Mouse (Mus musculus): ENCODE data around the gene Gab1. TPM values are rescaled to one million over a fixed set of nuclear protein-coding genes. Genes with fewer than 3 reads are reported as not detected.

Gene Gab1
- 10 to 100 TPM; 41.2 to 51.1 TPM for total RNA-seq (2021)

DNA sequence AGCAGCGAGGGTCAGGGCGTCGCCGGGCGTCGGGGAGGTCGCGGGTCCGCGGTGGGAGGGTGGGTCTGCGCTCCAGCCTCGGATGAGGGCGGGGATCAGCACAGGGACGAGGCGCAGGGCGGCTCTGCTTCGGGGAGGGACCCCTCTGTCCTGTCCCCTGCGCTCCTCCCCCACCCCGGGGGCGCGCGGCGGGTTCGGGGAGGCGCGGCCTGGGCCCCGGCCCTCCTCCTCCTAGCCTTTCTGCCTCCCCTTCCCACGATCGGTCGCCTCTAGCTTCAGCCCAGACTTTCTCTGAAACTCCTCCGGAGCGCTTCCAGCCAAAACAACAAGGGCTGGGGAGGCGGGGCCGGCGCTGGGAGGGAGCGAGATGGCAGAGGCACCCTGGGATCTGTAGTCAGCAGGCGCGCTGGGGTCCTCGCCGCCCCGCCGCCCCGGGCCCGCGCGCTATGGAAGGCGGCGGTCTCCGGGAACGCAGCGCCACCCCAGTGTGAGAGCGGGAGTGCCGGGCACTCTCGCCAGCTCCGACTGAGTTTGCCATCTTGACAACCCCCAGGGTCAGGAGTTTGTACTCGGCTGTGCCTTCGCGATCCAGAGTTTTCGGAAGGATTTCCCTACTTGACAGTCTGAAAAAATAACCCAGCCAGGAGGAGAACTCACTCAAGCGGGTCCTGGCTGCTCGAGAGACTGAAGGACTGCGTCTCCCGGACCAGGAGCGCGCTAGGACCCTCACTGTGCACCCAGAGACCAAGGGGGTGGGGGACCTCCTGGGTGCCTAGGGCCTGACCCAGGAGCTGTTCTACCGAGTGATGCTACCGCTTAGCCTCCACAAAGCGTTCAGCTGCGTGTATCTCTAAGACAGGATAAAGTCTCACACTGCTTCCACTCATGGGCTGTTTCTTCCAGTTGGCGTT lies at the start of gene Gab1:
Gene Gab1, minus strand, starts transcription at position 324 of the 911 bp plus-strand sequence.
- intact Hi-C loops (cut with DNase I), result no loop called here
- DNase-seq, result peak; percentile 94 to 96

DNA sequence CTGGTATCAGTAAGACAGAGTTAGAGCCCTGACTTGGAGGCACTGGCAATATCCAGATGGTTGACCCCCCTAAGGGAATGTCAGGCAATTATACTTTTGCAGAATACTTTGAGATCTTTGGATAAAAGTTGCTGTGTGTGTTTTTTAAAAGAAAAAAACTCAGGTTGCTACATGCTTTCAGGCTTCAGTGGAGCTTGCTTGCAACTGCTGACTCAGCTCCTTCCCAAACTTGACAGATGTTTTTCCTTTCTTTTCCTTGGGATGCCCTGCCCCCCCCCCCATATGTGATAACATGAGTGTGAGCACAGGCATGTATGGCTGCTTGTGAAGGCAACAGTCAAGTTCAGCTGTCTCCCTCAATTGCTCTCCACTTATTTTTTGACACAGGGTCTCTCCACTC lies 48.5 kb upstream of the Gab1 start:
- no peak for DNase-seq
- intact Hi-C loops (cut with DNase I), result no loop called here

GRCm38 (mm10) chr8:80923794-80924316 lies 43.5 kb upstream of the Gab1 start:
- intact Hi-C loops (cut with DNase I), result loop anchor here (2.0 kb wide), 1 partner anchor 69 kb away; no protein-coding TSS in a partner anchor
- no peak for DNase-seq

- DNase-seq, result peak; percentile 85 to 88
- intact Hi-C loops (cut with DNase I), result loop anchor here (2.0 kb wide), 1 partner anchor 70 kb away; no protein-coding TSS in a partner anchor
Measured at GRCm38 (mm10) chr8:80922642-80923041, 42.3 kb upstream of the Gab1 start.

DNA sequence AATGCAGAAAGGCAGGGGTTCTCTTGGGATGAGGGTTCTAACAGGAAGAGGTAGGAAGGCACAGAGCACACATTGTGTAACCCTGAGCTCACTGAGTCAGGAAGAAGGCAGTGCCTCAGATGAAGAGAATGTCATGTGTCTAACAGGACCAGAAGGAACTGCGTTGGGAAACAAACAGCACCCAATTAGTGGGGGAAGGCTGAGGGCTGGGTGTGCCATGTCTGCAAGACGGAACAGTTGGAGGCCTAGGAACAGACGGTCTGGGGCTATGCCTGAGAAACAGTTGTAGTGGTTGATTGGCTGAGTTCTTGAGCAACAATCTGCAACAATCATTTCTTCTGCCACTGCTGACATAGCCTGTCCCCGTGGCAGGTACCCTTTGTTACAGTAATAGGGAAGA lies 38.8 kb upstream of the Gab1 start:
- DNase-seq, result no peak
- intact Hi-C loops (cut with DNase I), result no loop called here

- intact Hi-C loops (cut with DNase I), result no loop called here
- DNase-seq, result no peak
Measured at GRCm38 (mm10) chr8:80918531-80918930, 38.2 kb upstream of the Gab1 start.

- DNase-seq, result no peak
- intact Hi-C loops (cut with DNase I), result no loop called here
Measured at GRCm38 (mm10) chr8:80916463-80917235, 36.3 kb upstream of the Gab1 start.

- peak; percentile 66 to 68 for DNase-seq
- intact Hi-C loops (cut with DNase I), result no loop called here
Measured at GRCm38 (mm10) chr8:80913016-80913748, 32.9 kb upstream of the Gab1 start.

DNA sequence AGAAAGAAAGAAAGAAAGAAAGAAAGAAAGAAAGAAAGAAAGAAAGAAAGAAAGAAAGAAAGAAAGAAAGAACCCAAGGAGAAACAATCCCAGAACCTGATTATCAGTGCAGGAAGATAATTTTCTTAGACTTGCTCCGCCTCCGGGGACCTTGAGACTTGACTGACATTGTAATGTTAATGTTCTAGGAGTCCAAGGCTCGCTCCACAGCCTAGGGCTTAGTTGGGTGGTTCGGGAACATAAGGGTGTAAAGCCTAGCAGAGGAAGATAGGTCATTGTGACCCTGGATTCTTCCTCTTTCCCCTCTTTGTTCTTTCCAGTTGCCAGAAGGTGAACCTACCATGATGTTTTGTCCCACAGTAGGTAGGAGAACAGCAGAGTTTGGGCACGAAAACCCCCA lies 31.1 kb upstream of the Gab1 start:
- intact Hi-C loops (cut with DNase I), result no loop called here
- DNase-seq, result no peak

GRCm38 (mm10) chr8:80908262-80908907 lies 28.1 kb upstream of the Gab1 start:
- intact Hi-C loops (cut with DNase I), result loop anchor here (5.0 kb wide), 1 partner anchor 44 kb away; no protein-coding TSS in a partner anchor
- DNase-seq, result peak; percentile 34 to 41

- intact Hi-C loops (cut with DNase I), result no loop called here
- DNase-seq, result no peak
Measured at GRCm38 (mm10) chr8:80902354-80902753, 22.0 kb upstream of the Gab1 start.

GRCm38 (mm10) chr8:80899364-80899763 lies 19.0 kb upstream of the Gab1 start:
- intact Hi-C loops (cut with DNase I), result no loop called here
- no peak for DNase-seq

GRCm38 (mm10) chr8:80896026-80896425 lies 15.7 kb upstream of the Gab1 start:
- intact Hi-C loops (cut with DNase I), result loop anchor here (1.0 kb wide), 1 partner anchor 86 kb away; no protein-coding TSS in a partner anchor
- DNase-seq, result no peak

GRCm38 (mm10) chr8:80895397-80895796 lies 15.1 kb upstream of the Gab1 start:
- DNase-seq, result peak; percentile 38 to 45
- intact Hi-C loops (cut with DNase I), result no loop called here

GRCm38 (mm10) chr8:80894528-80894927 lies 14.2 kb upstream of the Gab1 start:
- no peak for DNase-seq
- intact Hi-C loops (cut with DNase I), result no loop called here

- intact Hi-C loops (cut with DNase I), result loop anchor here (1.0 to 5.0 kb wide), 5 partner anchors 12 to 127 kb away; no protein-coding TSS in a partner anchor
- DNase-seq, result peak; percentile 86 to 87
Measured at GRCm38 (mm10) chr8:80879426-80880195, 708 bp downstream of the Gab1 start.

DNA sequence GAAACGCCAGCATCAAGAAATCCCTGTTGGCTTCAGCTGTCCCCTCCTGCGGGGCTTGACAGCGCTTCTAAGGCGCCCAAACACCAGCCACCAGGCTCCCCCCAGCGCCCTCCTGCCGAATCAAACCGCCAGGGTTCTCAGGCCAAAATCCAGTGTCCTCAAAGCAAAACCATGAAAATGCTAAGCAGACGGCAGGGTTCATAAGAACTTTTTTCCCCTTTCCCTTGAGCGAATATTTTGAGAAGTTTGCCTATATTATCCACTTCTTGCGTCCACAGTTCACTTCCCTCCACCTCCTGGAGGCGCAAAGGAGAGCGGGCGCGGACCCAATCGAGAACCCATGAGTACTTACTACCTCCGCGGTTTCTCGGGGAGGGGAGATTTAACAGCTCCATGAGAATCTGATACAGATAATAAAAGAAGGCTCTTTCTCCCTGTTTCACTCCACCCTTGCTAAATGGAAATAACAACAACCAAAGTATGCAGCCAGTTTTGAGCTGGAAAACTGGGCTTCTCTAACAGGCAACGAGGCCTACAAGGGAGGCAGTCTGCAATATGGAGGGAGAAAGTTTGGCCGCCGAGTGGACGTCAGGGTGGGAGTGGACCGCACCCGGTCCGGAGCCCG lies 1.4 kb downstream of the Gab1 start:
- intact Hi-C loops (cut with DNase I), result loop anchor here (1.0 to 5.0 kb wide), 6 partner anchors 12 to 127 kb away; no protein-coding TSS in a partner anchor
- DNase-seq, result peak; percentile 83 to 87

DNA sequence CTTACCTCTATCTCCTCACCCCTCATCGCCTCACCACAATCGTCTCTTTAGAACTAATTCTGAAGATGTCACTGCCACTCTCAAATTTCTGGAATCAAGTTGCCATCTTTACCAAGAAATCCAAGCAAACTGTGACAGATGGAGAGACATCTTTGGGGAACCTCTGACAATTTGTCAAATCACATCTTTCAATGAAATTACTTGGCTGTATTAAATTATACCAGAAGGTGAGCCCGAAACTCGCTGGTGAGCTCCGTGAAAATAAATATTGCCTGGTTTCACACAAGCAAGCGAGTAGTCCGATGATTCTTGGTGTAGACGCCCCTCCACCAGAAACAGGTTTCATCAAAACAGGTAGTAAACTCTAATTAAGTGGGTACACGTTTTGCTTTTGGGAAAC lies 2.2 kb downstream of the Gab1 start:
- DNase-seq, result no peak
- intact Hi-C loops (cut with DNase I), result loop anchor here (1.0 to 5.0 kb wide), 5 partner anchors 36 to 126 kb away; no protein-coding TSS in a partner anchor
